ENCODE assay signal across 8 mouse cellular contexts in the genomic region with DNA sequence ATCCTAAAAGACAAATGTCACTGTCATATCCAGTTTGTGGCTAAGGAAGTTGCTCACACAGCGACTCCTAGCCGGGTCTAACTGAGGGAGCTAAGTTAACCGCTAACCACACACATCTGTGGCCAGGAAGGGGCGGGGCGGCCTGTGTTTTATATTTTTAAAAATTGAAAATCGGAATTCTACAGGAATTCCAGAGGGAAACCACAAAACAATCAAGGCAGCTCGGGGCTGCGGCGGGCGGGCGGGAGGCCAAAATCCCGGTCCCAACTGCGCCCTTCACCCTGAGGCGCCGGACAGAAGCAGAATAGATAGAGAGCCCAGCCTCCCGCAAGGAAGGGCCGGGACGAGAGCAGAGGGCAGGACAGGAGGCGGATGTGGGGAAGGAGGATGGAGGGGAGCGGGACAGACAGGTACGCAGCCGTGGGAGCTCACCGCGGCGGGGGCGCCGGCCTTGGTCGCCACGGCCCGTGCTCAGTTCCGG. TPM values are rescaled to one million over a fixed set of nuclear protein-coding genes. Genes with fewer than 3 reads are reported as not detected.
DNase-seq lines count a peak whose midpoint lies in the region; ATAC-seq and TF ChIP-seq lines count a peak whose summit lies in the region.

No protein-coding gene starts in this region.

- no peaks in the 10 kb centered on the region for H3K4me1 ChIP-seq in brown adipose tissue, adult 24 weeks (ENCODE audit: control insufficient read depth, insufficient read depth, insufficient read length, low read length)
- H3K4me1 ChIP-seq in heart, postnatal 0 days (ENCODE audit: control insufficient read depth, insufficient read depth), result peaks cover 24% of the 10 kb centered on the region
- peaks cover 25% of the 10 kb centered on the region for H3K4me1 ChIP-seq in limb, embryonic 15.5 days

- H3K9ac ChIP-seq in heart, postnatal 0 days (replicated peaks; ENCODE audit: low read depth, low read length), result peak overlapping the region; percentile 75
- H3K9ac ChIP-seq in limb, embryonic 15.5 days, result peak overlapping the region; percentile 61

- peak; percentile 2; the same call in 1 of the 2 replicates for ATAC-seq in heart, postnatal 0 days (ENCODE audit: insufficient read depth, low read depth)
- peak; percentile 44 for ATAC-seq in limb, embryonic 15.5 days (ENCODE audit: insufficient number of reproducible peaks, low FRiP score, low TSS enrichment, low read depth)

- no peak overlapping the region for H3K27ac ChIP-seq in brown adipose tissue, adult 24 weeks (replicated peaks; ENCODE audit: low read depth, low read length)
- H3K27ac ChIP-seq in heart, postnatal 0 days (ENCODE audit: low read depth), result peak overlapping the region; percentile 71
- H3K27ac ChIP-seq in limb, embryonic 15.5 days, result peak overlapping the region; percentile 81

- TF ChIP-seq EP300 in heart, postnatal 0 days (IDR thresholded peaks at IDR 0.05; ENCODE audit: low read depth), result no peak

- H3K9me3 ChIP-seq in heart, postnatal 0 days (replicated peaks; ENCODE audit: control insufficient read depth, low read length), result no peaks in the 10 kb centered on the region
- H3K9me3 ChIP-seq in limb, embryonic 15.5 days, result no peaks in the 10 kb centered on the region

- H3K4me3 ChIP-seq in brown adipose tissue, adult 24 weeks (ENCODE audit: insufficient read depth, low read depth, low read length), result peak overlapping the region; percentile 82
- H3K4me3 ChIP-seq in heart, postnatal 0 days (ENCODE audit: low read depth, low read length), result peak overlapping the region; percentile 92
- H3K4me3 ChIP-seq in limb, embryonic 15.5 days, result peak overlapping the region; percentile 91

- no peak for TF ChIP-seq CTCF in heart, postnatal 0 days (IDR thresholded peaks at IDR 0.05; ENCODE audit: low read depth)

- DNase-seq in right cerebral cortex, postnatal 36 days (ENCODE audit: low spot score in 2 of 2), result peak; percentile 3 to 7
- DNase-seq in right cerebral cortex, postnatal 10 days (ENCODE audit: low spot score in 2 of 2), result no peak
- peak; percentile 30 for DNase-seq in heart, postnatal 0 days (ENCODE audit: low spot score)
- DNase-seq in naive thymus-derived CD4-positive, alpha-beta T cell, adult 2 months (ENCODE audit: low read depth), result peak; percentile 60
- DNase-seq in right cerebral cortex, adult 18-20 months, result no peak
- no peak for DNase-seq in adrenal gland, adult 8-10 months

- H3K27me3 ChIP-seq in heart, postnatal 0 days (ENCODE audit: control insufficient read depth, insufficient read depth, low read length), result no peaks in the 10 kb centered on the region
- no peaks in the 10 kb centered on the region for H3K27me3 ChIP-seq in limb, embryonic 15.5 days

- peak overlapping the region; percentile 91 for H3K4me2 ChIP-seq in heart, postnatal 0 days (ENCODE audit: low read depth, low read length)
- peak overlapping the region; percentile 79 for H3K4me2 ChIP-seq in limb, embryonic 15.5 days

- H3K36me3 ChIP-seq in heart, postnatal 0 days (replicated peaks; ENCODE audit: control insufficient read depth, insufficient read depth, low read length), result peaks cover 9% of the 10 kb centered on the region; the same call in 1 of the 2 replicates
- H3K36me3 ChIP-seq in limb, embryonic 15.5 days, result peaks cover 12% of the 10 kb centered on the region

- WGBS in heart, postnatal 0 days, result 0% methylated on average over 31 of the region's 31 CpGs
- under 1% methylated on average over 31 of the region's 31 CpGs for WGBS in limb, embryonic 15.5 days

RNA-seq across cellular contexts. Expression of gene Ect2, which starts 0.4 kb away (rescaled TPM):
- 0.79 TPM in 1 of 2 replicates, not detected in the other for polyA plus RNA-seq in brown adipose tissue, adult 24 weeks (2012; ENCODE audit: insufficient read depth, insufficient read length, missing spikeins)
- total RNA-seq in heart, postnatal 0 days (2014; rRNA removed; ENCODE audit: low replicate concordance), result 14.7 and 23.0 TPM in 2 replicates
- polyA plus RNA-seq in heart, postnatal 0 days (2015; fragmentation: Nextera tagmentation; extraction: Ambion mirVana), result 7.9 and 8.6 TPM in 2 replicates
- polyA plus RNA-seq in limb, embryonic 15.5 days (2015; fragmentation: Nextera tagmentation; extraction: Ambion mirVana), result 33.9 and 34.8 TPM in 2 replicates
- total RNA-seq in adrenal gland, adult 8-10 months (2022), result 1 to 10 TPM; 2.6 to 7.0 (median 3.0) TPM

RNA-seq across cellular contexts. Expression of gene Nceh1, which starts 29.5 kb away (rescaled TPM):
- polyA plus RNA-seq in brown adipose tissue, adult 24 weeks (2012; ENCODE audit: insufficient read depth, insufficient read length, missing spikeins), result 2.2 and 2.4 TPM in 2 replicates
- 80.7 and 81.0 TPM in 2 replicates for total RNA-seq in heart, postnatal 0 days (2014; rRNA removed; ENCODE audit: low replicate concordance)
- polyA plus RNA-seq in heart, postnatal 0 days (2015; fragmentation: Nextera tagmentation; extraction: Ambion mirVana), result 51.6 and 67.7 TPM in 2 replicates
- polyA plus RNA-seq in limb, embryonic 15.5 days (2015; fragmentation: Nextera tagmentation; extraction: Ambion mirVana), result 3.6 and 5.4 TPM in 2 replicates
- 100 to 1,000 TPM; 153 to 311 (median 234) TPM for total RNA-seq in adrenal gland, adult 8-10 months (2022)

Comparison
In these comparisons a context has a peak if more than half of its experiments do, and no peak if none do; other contexts are left out.
1. DNase-seq: peak in right cerebral cortex, postnatal 36 days (2 of 2), heart, postnatal 0 days (single experiment) and naive thymus-derived CD4-positive, alpha-beta T cell, adult 2 months (single experiment); none in right cerebral cortex, postnatal 10 days (0 of 2), right cerebral cortex, adult 18-20 months (single experiment) and adrenal gland, adult 8-10 months (single experiment).
2. Peak in every context shown above with its lines, with median percentiles within 50 percentile points of each other: H3K4me3 ChIP-seq.